Mouse (Mus musculus) G1E-ER4 (cell line): ENCODE results near the gene Ccdc92b. TPM values are rescaled to one million over a fixed set of nuclear protein-coding genes. Genes with fewer than 3 reads are reported as not detected.

Experiments used
- GATA1 ChIP-seq: IDR thresholded peaks from one replicate; pipeline ENCODE4 v1.8.0; 2012; ENCODE audit warnings: low read length, inconsistent platforms
- polyA plus RNA-seq: library from polyadenylated mRNA; stranded (reverse); fragments of >175 nt; gene quantifications from 2 replicates; pipeline ENCODE4 v1.2.3, GENCODE M21; 2012

Ccdc92b gene
- not detected in 2 replicates for polyA plus RNA-seq

DNA sequence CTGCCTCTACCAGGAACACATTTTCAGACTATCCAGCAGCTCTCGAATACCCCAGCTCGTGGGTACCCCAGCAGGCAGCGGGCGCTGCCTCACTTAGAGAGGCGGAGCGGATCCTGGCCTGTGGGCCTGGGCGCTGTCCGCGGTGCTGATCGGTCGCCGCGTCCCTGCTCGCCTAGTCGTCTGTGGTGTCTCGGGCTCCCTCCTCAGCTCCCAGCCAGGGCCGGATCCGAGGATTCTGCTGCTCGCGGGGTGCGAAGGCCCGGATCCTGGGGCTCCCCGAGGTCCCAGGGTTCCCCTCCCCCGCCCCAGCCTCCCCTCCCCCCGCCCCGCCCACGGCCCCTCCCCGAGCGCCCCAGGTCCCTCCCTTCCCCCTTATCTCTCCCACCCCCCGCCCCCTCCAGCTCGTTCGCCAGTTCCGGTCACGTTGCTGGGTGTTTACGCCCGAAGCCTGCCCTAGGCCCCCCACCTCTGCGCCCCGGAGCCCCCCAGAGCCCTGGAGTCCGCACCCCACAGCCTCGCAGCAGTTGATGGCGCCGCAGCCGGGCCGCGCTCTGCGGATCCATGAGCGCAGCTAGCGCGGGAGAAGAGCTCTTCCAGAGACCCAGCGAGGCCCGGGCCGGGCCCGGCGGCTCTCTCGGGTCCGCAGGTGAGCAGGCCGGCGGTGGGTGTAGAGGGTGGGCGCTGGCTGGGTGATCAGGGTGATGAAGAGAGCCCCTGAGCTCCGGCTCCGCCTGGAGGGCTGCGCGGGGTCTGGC is at the start of gene Ccdc92b:
Ccdc92b (plus strand) TSS at position 405 of the 755 bp plus-strand sequence.
- TF ChIP-seq GATA1: no peak

DNA sequence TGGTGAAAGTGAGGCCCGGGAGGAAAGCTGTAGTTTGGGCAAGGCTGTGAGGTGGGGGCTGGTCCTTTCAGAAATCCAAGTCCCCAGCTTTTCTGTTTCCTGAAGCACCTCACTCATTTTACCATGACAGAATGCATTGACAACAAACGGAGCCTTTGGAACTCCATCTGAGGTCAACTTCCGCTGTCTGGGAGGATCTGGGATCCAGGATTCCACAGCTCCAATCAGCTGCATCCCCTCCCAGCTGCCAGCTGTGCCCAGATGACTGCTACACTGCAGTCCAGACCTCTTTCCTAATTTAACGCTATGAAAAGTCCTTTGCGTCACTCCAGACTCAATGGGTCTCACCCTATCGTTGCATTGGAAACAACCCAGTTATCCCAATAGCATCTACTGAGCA is 49.7 kb upstream of the Ccdc92b start:
- TF ChIP-seq GATA1: no peak

GRCm38 (mm10) chr11:74572459-74573061 is 46.8 kb upstream of the Ccdc92b start:
- no peak for TF ChIP-seq GATA1

- peak; percentile 13 for TF ChIP-seq GATA1
Observed at GRCm38 (mm10) chr11:74574768-74575434, 44.5 kb upstream of the Ccdc92b start.

DNA sequence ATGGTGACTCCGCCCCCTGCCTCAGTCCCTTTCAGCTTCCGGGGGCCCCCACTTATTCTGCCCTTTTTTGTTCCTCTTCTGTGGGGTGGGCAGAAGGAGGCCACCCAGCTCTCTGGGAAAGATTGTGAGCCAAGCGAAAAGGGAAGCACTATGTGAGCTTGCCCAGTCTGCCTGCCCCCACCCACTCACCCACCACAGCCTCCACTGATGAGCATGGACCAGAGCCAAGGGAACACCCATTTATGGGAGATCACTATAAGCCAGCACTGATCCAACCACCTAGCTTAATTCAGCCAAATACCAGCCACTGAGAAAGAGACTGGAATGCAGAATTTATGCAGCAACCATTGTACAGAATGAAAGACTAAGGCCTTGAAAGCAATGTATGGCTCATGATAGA is 43.5 kb upstream of the Ccdc92b start:
- no peak for TF ChIP-seq GATA1

DNA sequence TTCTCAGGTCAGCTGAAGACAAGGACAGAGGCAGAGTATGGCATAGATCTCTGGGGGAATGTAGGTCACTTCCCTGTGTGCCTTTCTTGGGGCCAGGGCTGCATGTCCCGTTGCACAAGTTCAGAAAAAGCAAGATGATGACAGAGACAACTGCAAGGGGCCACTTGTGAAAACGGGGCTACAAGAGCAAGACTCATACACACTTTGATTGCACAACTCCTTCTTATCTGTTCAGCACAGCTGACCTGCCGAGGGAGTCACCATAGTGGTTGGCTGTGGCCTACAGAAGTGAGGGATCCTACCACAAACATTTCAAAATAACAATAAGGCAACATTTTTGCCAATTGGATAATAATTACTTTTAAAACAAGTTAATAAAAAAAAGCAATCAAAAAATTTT is 42.3 kb upstream of the Ccdc92b start:
- TF ChIP-seq GATA1: peak; percentile 18

DNA sequence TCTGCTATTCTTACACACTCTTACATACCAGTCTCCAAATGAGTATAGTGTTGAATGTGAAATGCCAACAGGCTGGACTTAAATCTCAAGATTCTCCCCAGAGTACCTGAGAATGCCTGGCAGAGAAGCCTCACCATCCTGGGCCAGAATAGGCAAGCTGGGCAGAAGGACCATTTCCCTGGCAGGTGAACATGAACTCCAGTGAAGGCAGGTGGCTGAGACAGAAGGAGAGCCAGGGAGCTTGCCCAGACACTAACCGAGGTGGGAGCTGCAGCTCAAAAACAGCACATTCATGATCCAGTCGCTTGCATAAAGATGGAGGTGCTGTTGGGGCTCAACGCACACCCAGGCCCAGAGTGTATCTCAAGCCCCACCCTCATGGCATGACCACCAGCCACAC is 36.9 kb upstream of the Ccdc92b start:
- TF ChIP-seq GATA1: no peak

GRCm38 (mm10) chr11:74583824-74584349 is 35.5 kb upstream of the Ccdc92b start:
- TF ChIP-seq GATA1: no peak

GRCm38 (mm10) chr11:74584946-74585723 is 34.3 kb upstream of the Ccdc92b start:
- TF ChIP-seq GATA1: no peak

DNA sequence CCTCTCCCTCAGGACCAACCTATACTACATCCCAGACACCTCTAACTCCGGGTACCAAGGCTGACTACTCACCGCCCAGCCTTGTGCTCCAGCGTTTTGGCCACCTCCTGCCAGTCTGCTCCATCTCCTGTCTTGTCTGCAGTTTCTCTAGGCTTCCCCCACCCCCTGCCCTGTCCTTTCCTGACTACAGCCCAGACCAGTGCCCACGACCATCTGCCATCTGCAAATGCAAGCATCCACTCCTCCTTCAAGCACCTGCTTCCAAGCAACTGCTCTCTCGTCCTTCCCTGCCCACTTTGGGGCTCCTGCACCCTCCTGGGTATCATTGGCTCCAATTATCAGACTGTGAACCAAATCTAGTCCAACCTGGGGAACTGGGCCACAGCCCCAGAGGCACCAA is 33.0 kb upstream of the Ccdc92b start:
- no peak for TF ChIP-seq GATA1

DNA sequence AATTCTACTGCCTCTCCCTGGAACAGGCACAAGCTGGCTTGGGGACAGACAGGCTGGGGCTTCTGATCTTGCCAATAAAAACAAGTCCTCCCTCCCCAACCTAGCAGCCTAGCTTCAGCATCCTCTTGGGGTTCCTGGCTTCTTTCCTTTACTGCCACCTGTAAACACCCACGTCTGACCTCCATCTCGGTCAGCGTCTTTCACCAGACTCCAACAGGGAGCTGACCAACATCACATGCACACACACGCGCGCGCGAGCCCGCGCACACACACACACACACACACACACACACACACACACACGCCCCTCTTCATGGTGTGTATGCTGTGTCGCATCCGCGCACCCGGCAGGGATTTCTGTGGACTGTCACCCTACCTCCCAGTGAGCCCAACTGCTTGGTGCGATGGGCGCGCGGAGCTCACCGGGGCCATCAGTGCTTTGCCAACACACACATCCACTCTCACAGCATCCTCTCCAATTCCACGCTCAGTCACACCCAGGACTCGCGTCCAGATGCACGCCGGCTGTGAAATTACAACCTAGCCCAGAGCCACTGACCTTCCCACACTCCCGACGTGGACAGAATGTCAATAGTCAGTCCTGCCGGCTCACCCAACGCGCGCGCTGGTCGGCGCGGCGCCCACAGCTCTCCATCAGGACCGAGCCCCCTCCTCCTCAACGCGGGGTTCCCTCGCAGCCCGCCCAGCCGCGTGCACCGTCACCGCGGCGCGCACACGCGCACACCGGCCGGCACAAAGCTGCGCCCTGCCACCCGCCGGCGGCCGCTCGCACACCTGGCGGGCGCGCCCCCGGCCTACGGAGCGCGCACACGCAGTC is 29.8 kb upstream of the Ccdc92b start:
- no peak for TF ChIP-seq GATA1

DNA sequence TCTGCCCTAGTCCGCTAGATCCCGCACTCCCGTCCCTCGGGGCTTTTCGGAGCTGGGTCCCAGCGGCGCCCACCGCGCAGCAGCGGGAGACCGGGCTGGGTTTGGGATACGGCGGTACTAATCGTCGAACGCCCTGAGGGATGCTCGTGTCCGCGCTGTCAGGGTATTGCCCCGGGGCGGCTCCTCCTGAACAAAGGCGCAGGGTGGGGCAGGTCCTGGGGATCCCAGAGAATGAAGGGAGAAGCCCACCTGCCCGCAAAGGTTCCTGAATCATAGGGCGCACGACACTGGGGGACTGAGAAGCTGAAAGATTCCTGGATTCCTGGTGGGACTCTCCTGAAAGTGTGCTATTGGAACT is 29.2 kb upstream of the Ccdc92b start:
- no peak for TF ChIP-seq GATA1

- TF ChIP-seq GATA1: no peak
Observed at GRCm38 (mm10) chr11:74590691-74591090, 28.7 kb upstream of the Ccdc92b start.

DNA sequence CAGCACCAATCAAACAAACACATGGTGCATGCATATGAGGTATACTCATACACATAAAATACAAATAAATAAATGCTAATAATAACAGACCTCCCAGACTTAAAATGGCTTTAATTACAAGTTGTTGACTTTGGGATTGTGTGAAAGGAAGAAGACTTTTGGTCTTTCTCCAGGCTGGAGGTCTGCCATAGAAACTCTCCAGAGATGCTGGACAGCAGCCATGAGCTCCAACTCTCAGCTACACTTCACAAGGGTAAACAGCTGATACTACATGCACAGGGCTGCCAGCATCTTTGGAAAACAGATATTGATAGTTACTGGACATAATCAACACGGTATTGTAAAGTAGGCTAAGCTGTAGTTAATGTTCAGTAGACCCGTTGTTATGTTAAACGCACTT is 27.2 kb upstream of the Ccdc92b start:
- TF ChIP-seq GATA1: no peak
